Mouse (Mus musculus) stomach, embryonic 16.5 days (tissue): ENCODE results near the gene Polr2i. TPM values are rescaled to one million over a fixed set of nuclear protein-coding genes. Genes with fewer than 3 reads are reported as not detected.

ENCODE experiments used
- ATAC-seq: fragments of 200-750 bp; cut with Nextera tagmentation; 2 replicates; pipeline ENCODE4 v1.8.0; 2017; ENCODE audit warnings: moderate number of reproducible peaks, moderate TSS enrichment; ENCODE audit not compliant: insufficient read depth, low FRiP score
- H3K27ac ChIP-seq: fragments of 300-500 bp; sonication (generic); 2 replicates; pipeline ENCODE4 v1.5.1; 2014; ENCODE audit warnings: low read length
- H3K27me3 ChIP-seq: fragments of 300-500 bp; sonication (generic); 2 replicates; pipeline ENCODE4 v1.6.1; 2014; ENCODE audit warnings: low read length, control low read depth, mixed read lengths; ENCODE audit not compliant: control insufficient read depth, insufficient read depth
- H3K36me3 ChIP-seq: fragments of 300-500 bp; sonication (generic); 2 replicates; pipeline ENCODE4 v1.6.1; 2014; ENCODE audit warnings: low read length; ENCODE audit not compliant: control insufficient read depth, insufficient read depth
- H3K4me1 ChIP-seq: fragments of 300-500 bp; sonication (generic); 2 replicates; pipeline ENCODE4 v1.6.1; 2014; ENCODE audit warnings: low read length, control low read depth, mixed read lengths; ENCODE audit not compliant: control insufficient read depth, insufficient read depth
- H3K4me2 ChIP-seq: fragments of 300-500 bp; sonication (generic); 2 replicates; pipeline ENCODE4 v1.6.1; 2014; ENCODE audit warnings: low read depth, low read length, mixed read lengths
- H3K4me3 ChIP-seq: fragments of 300-500 bp; sonication (generic); replicated peaks from 2 replicates; pipeline ENCODE4 v1.5.1; 2014; ENCODE audit warnings: mild to moderate bottlenecking, low read length
- H3K9ac ChIP-seq: fragments of 300-500 bp; sonication (generic); 2 replicates; pipeline ENCODE4 v1.6.1; 2014; ENCODE audit warnings: low read length
- H3K9me3 ChIP-seq: fragments of 300-500 bp; sonication (generic); replicated peaks from 2 replicates; pipeline ENCODE4 v1.6.1; 2016; ENCODE audit warnings: low read length, control low read depth; ENCODE audit not compliant: control insufficient read depth
- WGBS: fragments of 180-500 bp; shearing (Covaris S2); extraction: QIAGEN DNeasy Blood & Tissue Kit; methylation state at CpG from one replicate; pipeline ENCODE4 v1.1.7; 2014; 5-methylcytosine and 5-hydroxymethylcytosine counted together
- polyA plus RNA-seq: library from polyadenylated mRNA; unstranded; fragments of >200 nt; fragmentation: Nextera tagmentation; extraction: Ambion mirVana; gene quantifications from 2 replicates; pipeline ENCODE4 v1.2.1, GENCODE M21; 2015

The Polr2i gene
- polyA plus RNA-seq, 1 experiment from 2014 or later, result 111 TPM

DNA sequence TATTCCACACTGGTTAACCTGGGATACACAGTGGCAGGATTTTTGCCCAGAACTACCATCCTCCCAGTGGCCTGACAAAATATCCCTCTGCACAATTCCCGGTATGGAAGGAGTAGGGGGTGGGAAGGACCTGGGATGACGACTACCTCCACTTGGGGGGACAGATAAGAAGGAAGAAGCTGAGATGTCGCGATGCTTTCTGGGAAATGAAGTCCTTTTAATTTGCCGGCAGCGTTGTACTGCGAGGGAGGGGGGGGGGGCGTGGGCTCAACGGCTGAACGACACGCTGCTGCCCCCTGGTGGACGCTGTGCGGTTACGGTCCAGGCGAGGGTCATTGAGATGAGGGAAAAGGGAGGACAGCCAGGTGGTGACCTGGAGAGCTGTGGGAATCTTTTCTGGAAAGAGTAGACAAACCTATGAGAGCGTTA is 15.0 kb upstream of the Polr2i start:
- under 1% methylated on average over 16 of the region's 16 CpGs for WGBS
- Histone ChIP-seq H3K9me3 (no peaks in the 10 kb centered on the region), H3K27ac (no peak overlapping the region; the same call in 1 of the 2 replicates), H3K4me1 (0 out of 2 replicates have a peak, but pooled peaks cover 6% of the 10 kb centered on the region), H3K9ac (peak overlapping the region; percentile 60; the same call in 1 of the 2 replicates), H3K36me3 (no peaks in the 10 kb centered on the region), H3K27me3 (no peaks in the 10 kb centered on the region), H3K4me3 (peak overlapping the region; percentile 26), H3K4me2 (peak overlapping the region; percentile 50)
- peak; percentile 79 for ATAC-seq

DNA sequence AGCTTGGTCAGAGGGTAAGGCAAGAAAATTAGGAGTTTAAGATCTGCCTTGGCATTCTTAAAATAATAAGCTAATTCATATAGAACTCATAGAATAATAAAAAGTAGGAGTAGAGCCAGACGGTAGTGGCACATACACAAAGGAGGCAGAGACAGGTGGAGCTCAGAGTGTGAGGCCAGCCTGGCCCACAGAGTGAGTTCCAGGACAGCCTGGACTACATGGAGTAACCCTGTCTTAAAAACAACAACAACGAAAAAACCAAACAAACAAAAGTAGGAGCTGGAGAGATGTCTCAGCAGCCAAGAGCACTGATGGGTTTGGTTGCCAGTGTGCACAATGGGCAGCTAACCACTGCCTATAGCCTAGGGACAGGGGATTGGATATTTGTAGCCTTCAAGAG is 14.5 kb upstream of the Polr2i start:
- Histone ChIP-seq H3K36me3 (no peaks in the 10 kb centered on the region), H3K27me3 (no peaks in the 10 kb centered on the region), H3K27ac (no peak overlapping the region), H3K9ac (no peak overlapping the region), H3K4me2 (no peak overlapping the region), H3K4me3 (no peak overlapping the region), H3K9me3 (no peaks in the 10 kb centered on the region), H3K4me1 (0 out of 2 replicates have a peak, but pooled peaks cover 6% of the 10 kb centered on the region)
- no peak for ATAC-seq
- 73% methylated on average over 2 of the region's 2 CpGs for WGBS

DNA sequence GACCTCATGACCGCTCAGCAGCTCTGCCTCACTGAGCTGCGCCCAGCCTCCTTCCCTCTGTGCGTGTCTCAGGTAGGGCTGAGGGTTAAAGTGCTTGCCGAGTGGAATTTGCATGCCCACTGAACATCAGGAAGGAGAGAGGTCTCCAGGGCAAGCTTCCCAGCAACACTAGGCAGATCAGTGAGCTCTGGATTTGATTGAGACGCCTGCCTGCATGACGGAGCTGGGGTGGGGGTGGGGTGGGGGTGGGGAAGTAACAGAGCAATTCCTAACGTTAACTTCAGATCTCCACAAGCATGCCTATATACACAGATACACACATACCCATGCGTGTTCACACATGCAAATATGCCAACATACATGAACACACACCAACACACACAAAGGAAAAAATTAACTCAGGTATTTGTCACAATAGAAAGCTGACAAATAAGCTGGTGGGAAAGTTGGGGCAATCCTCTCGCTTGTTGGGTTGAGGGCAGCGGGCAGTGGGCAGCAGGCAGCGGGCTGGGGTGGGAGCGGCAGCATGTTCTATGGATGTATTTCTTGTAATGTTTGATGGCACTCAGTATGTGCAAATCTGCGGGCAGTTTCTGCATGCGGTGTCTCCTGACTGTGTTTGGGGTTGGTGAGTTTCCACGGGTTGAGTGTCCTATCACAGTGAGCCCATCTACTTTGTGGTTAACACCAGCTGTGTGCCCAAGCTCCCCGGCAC is 12.3 kb upstream of the Polr2i start:
- H3K27me3 ChIP-seq, result no peaks in the 10 kb centered on the region
- peaks cover 10% of the 10 kb centered on the region for H3K36me3 ChIP-seq
- peak overlapping the region; percentile 57 for H3K4me3 ChIP-seq
- peak overlapping the region; percentile 36; the same call in 1 of the 2 replicates for H3K27ac ChIP-seq
- H3K9me3 ChIP-seq, result no peaks in the 10 kb centered on the region
- H3K4me2 ChIP-seq, result peak overlapping the region; percentile 99
- WGBS, result 3% methylated on average over 16 of the region's 16 CpGs
- peak overlapping the region; percentile 74 for H3K9ac ChIP-seq
- H3K4me1 ChIP-seq, result 0 out of 2 replicates have a peak, but pooled peaks cover 6% of the 10 kb centered on the region
- peak; percentile 67; the same call in 1 of the 2 replicates for ATAC-seq

DNA sequence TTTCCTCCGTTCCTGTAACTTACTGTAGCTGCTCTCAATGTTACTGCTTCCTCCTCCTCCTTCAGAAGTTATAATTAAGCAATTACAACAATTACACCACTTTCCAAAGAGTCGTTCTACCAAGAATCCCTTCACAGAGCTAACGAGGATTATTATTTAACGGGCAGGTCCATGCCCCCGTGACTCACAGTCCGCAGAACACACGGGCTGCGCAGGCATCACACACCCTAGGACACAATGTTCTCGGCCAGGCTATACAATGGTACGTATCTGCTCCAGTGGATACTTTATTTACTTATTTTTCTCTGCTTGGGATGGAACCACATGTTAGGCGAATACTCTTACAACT is 11.8 kb upstream of the Polr2i start:
- 17% methylated on average over 11 of the region's 11 CpGs for WGBS
- ATAC-seq, result 0 out of 2 replicates have a peak, but pooled peaks have one; percentile 62
- Histone ChIP-seq H3K4me2 (peak overlapping the region; percentile 99), H3K9me3 (no peaks in the 10 kb centered on the region), H3K27ac (peak overlapping the region; percentile 36; the same call in 1 of the 2 replicates), H3K27me3 (no peaks in the 10 kb centered on the region), H3K4me3 (peak overlapping the region; percentile 57), H3K36me3 (peaks cover 11% of the 10 kb centered on the region), H3K4me1 (0 out of 2 replicates have a peak, but pooled peaks cover 6% of the 10 kb centered on the region), H3K9ac (peak overlapping the region; percentile 74)

DNA sequence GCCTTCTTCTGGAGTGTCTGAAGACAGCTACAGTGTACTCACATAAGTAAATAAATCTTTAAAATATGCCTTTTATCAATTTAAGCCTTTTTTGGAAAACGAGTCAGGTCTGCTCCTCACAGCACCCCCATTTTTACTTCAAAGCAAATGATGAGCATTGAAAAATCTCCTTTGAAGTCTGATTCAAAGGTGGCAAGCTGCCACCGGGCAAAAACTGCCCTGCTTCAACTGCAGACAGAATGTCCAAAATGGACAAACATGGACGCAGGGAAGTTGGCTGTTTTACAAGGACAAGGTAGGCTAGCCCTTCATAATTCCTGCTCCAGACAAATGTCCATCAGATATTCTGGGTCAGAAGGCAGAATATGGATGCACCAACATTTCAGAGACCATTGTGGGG is 10.3 kb upstream of the Polr2i start:
- H3K4me2 ChIP-seq, result no peak overlapping the region
- H3K4me1 ChIP-seq, result 0 out of 2 replicates have a peak, but pooled peaks cover 6% of the 10 kb centered on the region
- ATAC-seq, result no peak
- no peak overlapping the region for H3K4me3 ChIP-seq
- no peaks in the 10 kb centered on the region for H3K9me3 ChIP-seq
- peaks cover 21% of the 10 kb centered on the region for H3K36me3 ChIP-seq
- no peaks in the 10 kb centered on the region for H3K27me3 ChIP-seq
- no peak overlapping the region for H3K9ac ChIP-seq
- 83% methylated on average over 3 of the region's 3 CpGs for WGBS
- H3K27ac ChIP-seq, result no peak overlapping the region

DNA sequence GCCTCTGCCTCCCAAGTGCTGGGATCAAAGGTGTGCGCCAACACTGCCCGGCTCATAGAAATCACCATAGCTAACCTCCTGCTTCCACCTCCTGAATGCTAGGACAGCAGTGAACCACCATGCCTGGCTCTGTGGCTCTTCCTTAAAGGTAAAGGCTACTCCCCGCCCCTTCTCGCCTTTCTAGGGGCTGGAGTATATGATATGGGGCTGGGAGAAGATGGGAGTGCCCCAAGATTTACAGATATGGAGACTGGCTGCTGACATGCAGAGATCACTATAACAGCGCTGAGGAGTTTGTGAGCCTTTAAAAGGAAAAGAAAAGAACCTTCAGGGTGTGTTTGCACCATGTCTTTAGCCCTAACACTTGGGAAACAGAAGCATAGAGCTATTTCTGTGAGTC is 9.5 kb upstream of the Polr2i start:
- Histone ChIP-seq H3K4me1 (0 out of 2 replicates have a peak, but pooled peaks cover 6% of the 10 kb centered on the region), H3K9me3 (no peaks in the 10 kb centered on the region), H3K27me3 (no peaks in the 10 kb centered on the region), H3K4me2 (no peak overlapping the region), H3K36me3 (peaks cover 27% of the 10 kb centered on the region), H3K27ac (no peak overlapping the region), H3K4me3 (no peak overlapping the region), H3K9ac (no peak overlapping the region)
- WGBS, result 85% methylated on average over 5 of the region's 5 CpGs
- ATAC-seq, result no peak

DNA sequence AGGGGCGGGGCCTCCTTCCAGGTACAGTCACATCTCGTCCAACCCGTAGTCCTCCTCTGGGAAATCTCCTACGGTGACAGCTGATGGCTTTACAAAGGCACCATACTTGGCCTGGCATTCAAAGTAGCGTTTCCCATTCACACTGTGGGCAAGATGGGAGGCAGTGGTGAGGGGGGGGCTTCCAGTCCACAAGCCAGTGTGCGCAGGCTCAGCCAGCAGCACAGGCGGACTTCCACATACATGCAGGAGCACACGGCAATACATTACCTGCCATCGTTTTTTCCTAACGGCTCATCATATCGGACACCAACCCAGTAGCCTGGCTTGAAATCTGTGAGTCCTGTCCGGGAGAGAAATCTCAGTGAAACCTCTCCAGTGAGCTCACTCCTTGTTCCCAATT is 7.5 kb upstream of the Polr2i start:
- Histone ChIP-seq H3K4me3 (no peak overlapping the region), H3K36me3 (peaks cover 28% of the 10 kb centered on the region), H3K27me3 (no peaks in the 10 kb centered on the region), H3K9me3 (no peaks in the 10 kb centered on the region), H3K27ac (no peak overlapping the region), H3K4me1 (0 out of 2 replicates have a peak, but pooled peaks cover 6% of the 10 kb centered on the region), H3K9ac (no peak overlapping the region), H3K4me2 (no peak overlapping the region)
- no peak for ATAC-seq
- 91% methylated on average over 12 of the region's 12 CpGs for WGBS

DNA sequence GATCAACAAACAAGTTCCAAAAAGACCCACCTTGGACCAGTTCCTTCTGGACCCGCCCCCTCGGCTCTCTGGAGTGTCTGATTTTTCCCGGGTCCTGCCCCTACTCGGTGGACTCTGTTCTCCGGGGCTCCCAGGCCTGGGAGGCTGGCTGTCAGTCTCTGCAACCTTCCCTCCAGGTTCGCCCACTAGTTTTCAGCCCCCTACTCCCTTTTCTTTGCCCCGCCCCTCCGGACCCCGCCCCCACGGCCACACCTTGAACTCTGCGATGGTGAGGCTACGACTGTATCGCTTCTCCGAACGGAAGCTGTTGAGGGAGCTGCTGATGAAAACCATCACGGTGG is 450 bp upstream of the Polr2i start:
- H3K27me3 ChIP-seq, result no peaks in the 10 kb centered on the region
- H3K4me2 ChIP-seq, result peak overlapping the region; percentile 82
- no peak overlapping the region; the same call in 1 of the 2 replicates for H3K27ac ChIP-seq
- peak overlapping the region; percentile 83 for H3K4me3 ChIP-seq
- peaks cover 9% of the 10 kb centered on the region; the same call in 1 of the 2 replicates for H3K36me3 ChIP-seq
- H3K9me3 ChIP-seq, result no peaks in the 10 kb centered on the region
- H3K9ac ChIP-seq, result peak overlapping the region; percentile 81
- WGBS, result 0% methylated on average over 16 of the region's 16 CpGs
- no peak for ATAC-seq
- H3K4me1 ChIP-seq, result peaks cover 14% of the 10 kb centered on the region

DNA sequence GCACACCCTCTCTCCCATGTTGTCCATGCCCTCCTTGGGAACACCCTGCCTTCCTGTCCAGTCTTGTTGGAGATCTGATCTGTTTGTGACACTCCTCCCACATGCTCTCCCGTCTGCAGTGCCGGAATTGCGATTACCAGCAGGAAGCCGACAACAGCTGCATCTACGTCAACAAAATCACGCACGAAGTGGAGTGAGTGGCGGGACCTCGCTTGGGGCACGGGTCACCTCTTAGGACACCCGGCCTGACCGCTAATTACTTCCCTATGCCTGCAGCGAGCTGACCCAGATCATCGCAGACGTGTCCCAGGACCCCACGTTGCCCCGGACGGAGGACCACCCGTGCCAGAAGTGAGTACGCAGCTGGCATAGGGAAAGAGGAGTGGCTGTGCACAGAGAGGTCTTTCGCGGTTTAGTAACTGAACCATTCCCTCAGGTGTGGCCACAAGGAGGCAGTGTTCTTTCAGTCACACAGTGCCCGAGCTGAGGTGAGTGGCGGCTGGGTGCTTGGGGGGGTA is 942 bp downstream of the Polr2i start:
- no peaks in the 10 kb centered on the region for H3K36me3 ChIP-seq
- H3K9me3 ChIP-seq, result no peaks in the 10 kb centered on the region
- ATAC-seq, result peak; percentile 9; the same call in 1 of the 2 replicates
- peak overlapping the region; percentile 84 for H3K9ac ChIP-seq
- H3K4me1 ChIP-seq, result peaks cover 14% of the 10 kb centered on the region
- 3% methylated on average over 24 of the region's 24 CpGs for WGBS
- H3K27me3 ChIP-seq, result no peaks in the 10 kb centered on the region
- peak overlapping the region; percentile 83 for H3K4me3 ChIP-seq
- H3K27ac ChIP-seq, result peak overlapping the region; percentile 97
- H3K4me2 ChIP-seq, result peak overlapping the region; percentile 81
